Mouse (Mus musculus) bone marrow, adult 2 months (tissue): ENCODE results near the gene Fzr1.

ENCODE experiments used
- CTCF ChIP-seq: fragments of 200-500 bp; IDR thresholded peaks from 2 replicates; pipeline ENCODE4 v1.5.1; 2011; ENCODE audit warnings: low read length, control low read depth; ENCODE audit not compliant: control insufficient read depth, insufficient read depth
- POLR2A ChIP-seq: fragments of 200-500 bp; IDR thresholded peaks from 2 replicates; pipeline ENCODE4 v1.6.1; 2011; ENCODE audit warnings: low read depth, mild to moderate bottlenecking, control low read depth, low read length, borderline replicate concordance; ENCODE audit not compliant: control insufficient read depth

DNA sequence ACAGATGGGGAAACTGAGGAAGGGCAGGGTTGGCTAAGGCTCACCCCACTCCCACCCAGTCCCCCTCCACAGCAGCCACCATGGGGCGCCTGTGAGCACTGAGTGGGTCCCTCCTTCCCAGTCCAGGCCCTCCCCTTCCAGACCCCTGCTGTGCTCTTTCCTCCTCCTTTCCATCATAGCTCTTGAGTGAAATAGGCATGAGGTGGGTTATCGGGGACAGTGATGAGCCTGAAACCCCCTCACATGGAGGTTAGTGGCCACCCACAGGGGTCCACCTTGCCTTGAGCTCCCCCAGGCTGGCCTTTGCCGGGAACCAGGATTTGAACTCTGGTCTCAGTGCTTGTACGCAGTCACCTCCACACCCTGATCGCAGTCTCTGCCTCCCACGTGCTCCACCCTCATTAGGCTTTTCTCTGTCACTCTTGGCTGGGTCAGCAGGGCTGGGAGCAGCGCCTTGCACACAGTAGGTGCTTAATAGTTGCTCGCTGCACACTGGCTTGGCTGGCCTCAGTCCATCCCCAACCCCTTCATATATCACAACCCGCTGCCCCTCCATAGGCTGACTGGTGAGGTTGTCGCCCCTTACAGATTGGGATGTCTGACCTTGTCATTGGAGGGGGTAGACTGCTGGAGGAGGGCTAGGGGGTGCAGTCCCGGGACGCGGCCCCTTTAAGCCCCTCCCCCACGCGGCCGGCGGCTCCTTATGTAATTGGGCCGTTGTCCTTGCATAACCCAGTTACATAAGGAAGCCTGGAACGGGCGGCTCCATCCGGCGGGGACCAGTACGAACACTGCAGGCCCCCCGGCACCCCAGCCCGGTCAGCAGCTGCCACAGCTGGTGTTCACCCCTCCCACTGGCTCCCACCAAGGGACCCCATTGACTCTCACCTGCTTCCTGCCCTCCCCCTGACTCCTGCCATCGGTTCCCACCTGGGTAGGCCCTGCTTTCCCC is 35.3 kb upstream of the Fzr1 start:
- TF ChIP-seq CTCF (no peak), POLR2A (peak; percentile 74; the same call in 1 of the 2 replicates)
